Mouse (Mus musculus): ENCODE data around the gene Zfp663. TPM values are rescaled to one million over a fixed set of nuclear protein-coding genes. Genes with fewer than 3 reads are reported as not detected.

Gene Zfp663
- polyA plus RNA-seq, 1 experiment from 2014 or later, result 0.39 TPM

GRCm38 (mm10) chr2:165312381-165312780 is 56.1 kb downstream of the Zfp663 start:
- peaks cover 84% of the 10 kb centered on the region for H3K36me3 ChIP-seq (ENCODE audit: control insufficient read depth, insufficient read depth, low read length)
- H3K9ac ChIP-seq (ENCODE audit: low read length), result no peak overlapping the region

GRCm38 (mm10) chr2:165311577-165311976 is 57.0 kb downstream of the Zfp663 start:
- Histone ChIP-seq H3K4me3 (ENCODE audit: control insufficient read depth in 1 of 2, insufficient read depth in 1 of 2, low read depth in 1 of 2, low read length in 2 of 2) (no peak overlapping the region), H3K27ac (replicated peaks in 1 of 2; ENCODE audit: control insufficient read depth in 1 of 2, insufficient read depth in 1 of 2, low read depth in 2 of 2, low read length in 2 of 2) (no peak overlapping the region), H3K4me2 (ENCODE audit: low read length) (no peak overlapping the region), H3K36me3 (ENCODE audit: control insufficient read depth, insufficient read depth, low read length) (peaks cover 92% of the 10 kb centered on the region), H3K27me3 (ENCODE audit: control insufficient read depth, insufficient read depth, low read length) (no peaks in the 10 kb centered on the region), H3K4me1 (ENCODE audit: control insufficient read depth in 2 of 2, insufficient read depth in 2 of 2, low read length in 2 of 2) (peaks cover 0 to 3% of the 10 kb centered on the region in 2 experiments; a peak in 2 of 4 replicates), H3K9ac (ENCODE audit: low read length) (no peak overlapping the region), H3K9me3 (ENCODE audit: control insufficient read depth, low read length) (no peaks in the 10 kb centered on the region)
- WGBS, result 90% methylated on average over 12 of the region's 12 CpGs
- ATAC-seq (ENCODE audit: insufficient number of reproducible peaks, insufficient read depth, low FRiP score, low read depth), result no peak

More at GRCm38 (mm10) chr2:165312381-165312780, 56.1 kb downstream of the Zfp663 start:
- no peak for ATAC-seq (ENCODE audit: insufficient number of reproducible peaks, insufficient read depth, low FRiP score, low read depth)
- Histone ChIP-seq H3K9me3 (ENCODE audit: control insufficient read depth, low read length) (no peaks in the 10 kb centered on the region), H3K4me3 (ENCODE audit: control insufficient read depth in 1 of 2, insufficient read depth in 1 of 2, low read depth in 1 of 2, low read length in 2 of 2) (no peak overlapping the region), H3K4me2 (ENCODE audit: low read length) (no peak overlapping the region), H3K27me3 (ENCODE audit: control insufficient read depth, insufficient read depth, low read length) (no peaks in the 10 kb centered on the region), H3K4me1 (ENCODE audit: control insufficient read depth in 2 of 2, insufficient read depth in 2 of 2, low read length in 2 of 2) (peaks cover 8 to 11% of the 10 kb centered on the region in 2 experiments), H3K27ac (replicated peaks in 1 of 2; ENCODE audit: control insufficient read depth in 1 of 2, insufficient read depth in 1 of 2, low read depth in 2 of 2, low read length in 2 of 2) (no peak overlapping the region)
- 67% methylated on average over 7 of the region's 7 CpGs for WGBS

- no peak overlapping the region for H3K4me3 ChIP-seq (ENCODE audit: control insufficient read depth in 1 of 2, insufficient read depth in 1 of 2, low read depth in 1 of 2, low read length in 2 of 2)
- H3K4me2 ChIP-seq (ENCODE audit: low read length), result no peak overlapping the region
- ATAC-seq (ENCODE audit: insufficient number of reproducible peaks, insufficient read depth, low FRiP score, low read depth), result no peak
- H3K9me3 ChIP-seq (ENCODE audit: control insufficient read depth, low read length), result no peaks in the 10 kb centered on the region
- no peak overlapping the region for H3K9ac ChIP-seq (ENCODE audit: low read length)
- peaks cover 91% of the 10 kb centered on the region for H3K36me3 ChIP-seq (ENCODE audit: control insufficient read depth, insufficient read depth, low read length)
- WGBS, result 72% methylated on average over 13 of the region's 13 CpGs
- no peaks in the 10 kb centered on the region for H3K4me1 ChIP-seq (ENCODE audit: control insufficient read depth in 2 of 2, insufficient read depth in 2 of 2, low read length in 2 of 2)
- H3K27ac ChIP-seq (replicated peaks in 1 of 2; ENCODE audit: control insufficient read depth in 1 of 2, insufficient read depth in 1 of 2, low read depth in 2 of 2, low read length in 2 of 2), result no peak overlapping the region
- H3K27me3 ChIP-seq (ENCODE audit: control insufficient read depth, insufficient read depth, low read length), result no peaks in the 10 kb centered on the region
These were observed 57.6 kb downstream of the Zfp663 start for GRCm38 (mm10) chr2:165310818-165311425.

- Histone ChIP-seq H3K9me3 (ENCODE audit: control insufficient read depth, low read length) (no peaks in the 10 kb centered on the region), H3K4me1 (ENCODE audit: control insufficient read depth in 2 of 2, insufficient read depth in 2 of 2, low read length in 2 of 2) (no peaks in the 10 kb centered on the region), H3K27ac (replicated peaks in 1 of 2; ENCODE audit: control insufficient read depth in 1 of 2, insufficient read depth in 1 of 2, low read depth in 2 of 2, low read length in 2 of 2) (no peak overlapping the region), H3K36me3 (ENCODE audit: control insufficient read depth, insufficient read depth, low read length) (peaks cover 94% of the 10 kb centered on the region), H3K4me3 (ENCODE audit: control insufficient read depth in 1 of 2, insufficient read depth in 1 of 2, low read depth in 1 of 2, low read length in 2 of 2) (no peak overlapping the region), H3K4me2 (ENCODE audit: low read length) (no peak overlapping the region), H3K9ac (ENCODE audit: low read length) (no peak overlapping the region), H3K27me3 (ENCODE audit: control insufficient read depth, insufficient read depth, low read length) (no peaks in the 10 kb centered on the region)
- no peak for ATAC-seq (ENCODE audit: insufficient number of reproducible peaks, insufficient read depth, low FRiP score, low read depth)
- 90% methylated on average over 6 of the region's 6 CpGs for WGBS
These were observed 60.7 kb downstream of the Zfp663 start for GRCm38 (mm10) chr2:165307801-165308200.

GRCm38 (mm10) chr2:165305438-165305837 is 63.1 kb downstream of the Zfp663 start:
- Histone ChIP-seq H3K4me2 (ENCODE audit: low read length) (no peak overlapping the region), H3K27me3 (ENCODE audit: control insufficient read depth, insufficient read depth, low read length) (no peaks in the 10 kb centered on the region), H3K4me1 (ENCODE audit: control insufficient read depth in 2 of 2, insufficient read depth in 2 of 2, low read length in 2 of 2) (no peaks in the 10 kb centered on the region), H3K9ac (ENCODE audit: low read length) (no peak overlapping the region), H3K36me3 (ENCODE audit: control insufficient read depth, insufficient read depth, low read length) (peaks cover 92% of the 10 kb centered on the region), H3K9me3 (ENCODE audit: control insufficient read depth, low read length) (no peaks in the 10 kb centered on the region), H3K4me3 (ENCODE audit: control insufficient read depth in 1 of 2, insufficient read depth in 1 of 2, low read depth in 1 of 2, low read length in 2 of 2) (no peak overlapping the region), H3K27ac (replicated peaks in 1 of 2; ENCODE audit: control insufficient read depth in 1 of 2, insufficient read depth in 1 of 2, low read depth in 2 of 2, low read length in 2 of 2) (no peak overlapping the region)
- 93% methylated on average over 8 of the region's 8 CpGs for WGBS
- ATAC-seq (ENCODE audit: insufficient number of reproducible peaks, insufficient read depth, low FRiP score, low read depth), result no peak

GRCm38 (mm10) chr2:165304819-165305218 is 63.7 kb downstream of the Zfp663 start:
- no peak for ATAC-seq (ENCODE audit: insufficient number of reproducible peaks, insufficient read depth, low FRiP score, low read depth)
- Histone ChIP-seq H3K4me1 (ENCODE audit: control insufficient read depth in 2 of 2, insufficient read depth in 2 of 2, low read length in 2 of 2) (no peaks in the 10 kb centered on the region), H3K9ac (ENCODE audit: low read length) (no peak overlapping the region), H3K4me3 (ENCODE audit: control insufficient read depth in 1 of 2, insufficient read depth in 1 of 2, low read depth in 1 of 2, low read length in 2 of 2) (no peak overlapping the region), H3K36me3 (ENCODE audit: control insufficient read depth, insufficient read depth, low read length) (peaks cover 93% of the 10 kb centered on the region), H3K9me3 (ENCODE audit: control insufficient read depth, low read length) (no peaks in the 10 kb centered on the region), H3K27me3 (ENCODE audit: control insufficient read depth, insufficient read depth, low read length) (no peaks in the 10 kb centered on the region), H3K4me2 (ENCODE audit: low read length) (no peak overlapping the region), H3K27ac (replicated peaks in 1 of 2; ENCODE audit: control insufficient read depth in 1 of 2, insufficient read depth in 1 of 2, low read depth in 2 of 2, low read length in 2 of 2) (no peak overlapping the region)
- 84% methylated on average over 19 of the region's 19 CpGs for WGBS

GRCm38 (mm10) chr2:165303354-165304012 is 65.0 kb downstream of the Zfp663 start:
- no peak for ATAC-seq (ENCODE audit: insufficient number of reproducible peaks, insufficient read depth, low FRiP score, low read depth)
- no peaks in the 10 kb centered on the region for H3K27me3 ChIP-seq (ENCODE audit: control insufficient read depth, insufficient read depth, low read length)

More at GRCm38 (mm10) chr2:165303354-165304012, 65.0 kb downstream of the Zfp663 start:
- Histone ChIP-seq H3K27ac (replicated peaks in 1 of 2; ENCODE audit: control insufficient read depth in 1 of 2, insufficient read depth in 1 of 2, low read depth in 2 of 2, low read length in 2 of 2) (no peak overlapping the region), H3K4me2 (ENCODE audit: low read length) (no peak overlapping the region), H3K4me1 (ENCODE audit: control insufficient read depth in 2 of 2, insufficient read depth in 2 of 2, low read length in 2 of 2) (no peaks in the 10 kb centered on the region), H3K9me3 (ENCODE audit: control insufficient read depth, low read length) (no peaks in the 10 kb centered on the region), H3K4me3 (ENCODE audit: control insufficient read depth in 1 of 2, insufficient read depth in 1 of 2, low read depth in 1 of 2, low read length in 2 of 2) (no peak overlapping the region), H3K9ac (ENCODE audit: low read length) (no peak overlapping the region), H3K36me3 (ENCODE audit: control insufficient read depth, insufficient read depth, low read length) (peaks cover 92% of the 10 kb centered on the region)
- 91% methylated on average over 6 of the region's 6 CpGs for WGBS
